Mouse (Mus musculus): ENCODE measurements around the gene Tmem120b.

Gene Tmem120b

GRCm38 (mm10) chr5:123130030-123130813, 62.0 kb downstream of the Tmem120b start:
- no peak for DNase-seq

- DNase-seq = no peak
These were observed 62.6 kb downstream of the Tmem120b start for GRCm38 (mm10) chr5:123130814-123131148.

DNA sequence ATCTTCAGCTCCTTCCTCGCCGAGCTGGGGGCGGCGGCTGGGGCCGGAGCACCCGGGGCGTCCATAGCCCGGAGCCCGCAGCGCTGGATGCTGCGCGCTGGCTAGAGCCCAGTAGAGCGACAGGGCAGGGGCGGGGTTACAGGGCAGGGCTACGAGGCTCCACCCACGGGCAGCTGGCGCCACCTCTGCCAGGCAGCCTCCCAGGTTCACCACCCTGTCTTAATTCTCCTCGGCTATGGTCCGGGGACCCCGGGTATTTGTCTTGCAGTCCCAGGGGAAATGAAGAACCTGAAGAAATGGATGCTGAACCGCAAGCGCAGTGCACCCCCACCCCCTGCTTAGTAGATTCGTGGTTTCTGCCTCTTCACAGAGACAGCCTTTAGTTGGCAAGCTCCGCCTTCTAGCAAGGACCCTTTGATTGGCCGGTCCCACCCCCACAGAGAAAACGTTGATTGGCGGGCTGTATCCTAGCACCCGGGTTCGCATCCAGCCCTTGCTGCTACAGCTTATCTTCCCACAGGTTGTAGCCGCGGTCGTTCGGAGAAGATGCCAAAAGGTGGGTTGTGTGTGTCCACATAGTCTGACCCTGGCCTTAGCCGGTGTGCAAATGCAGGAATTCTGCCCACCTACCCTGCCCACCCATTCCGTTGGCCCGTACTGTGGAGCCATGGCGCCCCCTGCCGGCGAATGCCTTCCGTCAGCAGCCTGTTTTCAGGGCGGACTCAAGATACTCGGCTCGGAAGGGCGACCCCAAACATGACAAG, 64.3 kb downstream of the Tmem120b start, which contains the start of gene Rhof:
TSS of gene Rhof (minus strand) at position 385 of the 764 bp plus-strand sequence.
- DNase-seq = peak; percentile 91

GRCm38 (mm10) chr5:123133083-123133783, 65.0 kb downstream of the Tmem120b start:
- DNase-seq = peak; percentile 93

DNA sequence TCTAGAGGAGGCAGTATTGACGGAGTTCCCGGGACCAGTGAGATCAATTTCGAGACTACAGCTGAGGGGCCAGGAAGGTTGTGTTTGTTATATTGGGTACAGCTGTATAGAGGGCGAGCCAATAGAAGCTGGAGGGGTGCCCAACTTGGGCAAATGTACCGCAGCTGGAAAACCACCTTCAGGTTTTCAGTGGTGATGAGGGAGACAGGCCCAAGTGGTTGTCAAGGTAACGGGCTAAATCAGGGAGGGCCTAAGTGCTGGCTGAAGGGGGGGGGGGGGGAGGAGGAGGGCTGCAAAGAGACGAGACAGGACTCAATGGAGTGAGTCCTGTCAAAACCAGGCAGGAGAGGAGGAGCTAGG, 65.5 kb downstream of the Tmem120b start:
- DNase-seq = no peak

GRCm38 (mm10) chr5:123134186-123134874, 66.1 kb downstream of the Tmem120b start:
- DNase-seq = no peak

DNA sequence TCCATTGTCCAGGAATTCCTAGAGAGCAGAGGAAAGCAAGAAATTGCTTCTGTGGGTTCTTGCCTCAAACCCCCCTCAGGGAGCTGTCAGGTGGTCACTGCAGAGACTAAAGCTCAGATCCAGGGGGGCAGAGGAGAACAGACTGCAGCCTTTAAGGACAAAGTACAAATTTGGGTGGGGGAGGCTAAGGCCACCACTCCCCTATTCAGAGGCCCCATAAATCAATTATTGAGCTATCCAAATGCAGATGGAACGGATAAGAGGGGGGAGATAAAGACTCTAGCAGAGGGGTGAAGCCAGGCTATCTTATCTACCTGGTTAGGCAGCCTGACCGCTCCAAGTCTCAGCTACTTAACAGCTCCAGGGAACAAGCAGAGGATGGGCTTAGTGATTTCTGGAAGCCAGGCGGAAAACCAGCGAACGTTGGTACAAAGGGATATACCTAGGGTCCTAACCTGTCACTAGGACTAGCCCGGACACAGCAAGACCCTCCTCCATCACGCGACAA, 66.7 kb downstream of the Tmem120b start:
- DNase-seq = no peak

- DNase-seq = peak; percentile 55
These were observed 67.5 kb downstream of the Tmem120b start for GRCm38 (mm10) chr5:123135471-123136360.

DNA sequence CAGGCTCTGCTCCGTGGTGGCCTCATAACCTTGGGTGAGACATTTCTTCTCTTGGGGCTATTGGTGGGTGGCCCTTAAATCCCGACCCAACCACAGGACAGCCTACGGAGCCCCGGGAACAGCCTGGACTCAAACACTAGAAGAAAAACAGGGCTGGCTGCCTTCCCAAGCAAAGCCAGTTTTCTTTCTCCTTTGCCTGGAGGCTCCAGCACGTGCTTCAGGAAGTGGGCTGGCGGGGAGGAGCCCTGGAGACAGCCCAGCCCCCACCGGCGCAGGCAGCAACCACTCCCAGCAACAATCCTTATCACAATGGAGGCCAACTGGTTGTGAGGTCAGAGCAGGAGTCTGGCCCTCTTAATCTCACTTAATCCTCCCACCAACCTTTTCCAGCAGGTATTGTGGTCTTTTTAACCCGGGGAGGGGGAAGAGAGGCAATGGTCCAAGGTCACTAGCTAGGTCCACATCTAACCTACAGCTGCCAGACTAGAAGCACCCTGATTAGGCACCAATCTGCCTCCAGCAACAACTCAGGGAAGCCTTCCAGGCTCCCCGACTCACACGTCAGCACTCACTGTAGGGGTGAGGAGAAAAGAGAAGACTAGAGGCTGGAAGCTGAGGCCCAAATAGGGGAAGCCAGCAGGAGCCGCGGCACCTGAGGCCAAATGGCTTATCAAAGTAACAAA, 68.3 kb downstream of the Tmem120b start:
- DNase-seq = peak; percentile 79

DNA sequence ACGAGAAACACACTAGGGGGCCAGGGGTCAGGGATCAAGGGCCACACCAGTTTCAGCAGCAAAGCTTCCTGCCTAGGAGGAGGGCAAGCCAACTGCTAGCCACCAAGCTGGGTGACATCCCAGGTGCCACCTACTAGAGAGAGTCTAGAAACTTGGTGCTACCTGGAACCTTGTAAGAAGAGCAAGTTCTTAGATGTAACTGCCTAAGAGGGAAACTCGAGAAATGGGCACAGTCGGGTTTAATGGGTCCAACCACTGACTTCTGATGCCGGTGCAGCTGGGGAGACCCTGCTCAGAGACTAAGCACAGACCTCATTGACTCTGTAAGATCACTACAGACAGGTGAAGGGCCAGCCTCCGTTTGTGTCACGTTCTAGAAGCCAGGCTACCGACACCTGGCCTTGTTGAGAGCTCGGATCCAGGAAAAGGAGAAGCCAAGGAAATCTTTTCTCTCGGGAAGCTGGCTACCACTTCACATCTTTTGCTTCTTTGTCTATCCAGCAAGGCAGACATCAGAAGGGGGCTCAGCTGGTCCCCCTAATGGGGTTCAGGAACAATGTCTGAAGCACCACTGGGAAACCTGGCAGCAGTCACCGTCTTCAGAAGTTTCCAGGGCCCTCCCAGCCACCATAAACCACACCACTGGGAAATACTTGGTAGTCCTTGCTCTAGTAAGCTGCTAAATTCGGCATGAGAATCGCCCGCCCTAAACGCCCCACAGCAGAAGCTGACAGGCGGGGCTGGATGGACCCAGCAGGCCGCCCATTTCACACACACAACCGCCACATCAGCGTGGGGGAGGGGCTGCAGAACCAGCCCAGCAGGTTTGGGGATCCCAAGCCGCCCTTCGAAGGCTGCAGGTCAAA, 69.1 kb downstream of the Tmem120b start:
- DNase-seq = peak; percentile 69

DNA sequence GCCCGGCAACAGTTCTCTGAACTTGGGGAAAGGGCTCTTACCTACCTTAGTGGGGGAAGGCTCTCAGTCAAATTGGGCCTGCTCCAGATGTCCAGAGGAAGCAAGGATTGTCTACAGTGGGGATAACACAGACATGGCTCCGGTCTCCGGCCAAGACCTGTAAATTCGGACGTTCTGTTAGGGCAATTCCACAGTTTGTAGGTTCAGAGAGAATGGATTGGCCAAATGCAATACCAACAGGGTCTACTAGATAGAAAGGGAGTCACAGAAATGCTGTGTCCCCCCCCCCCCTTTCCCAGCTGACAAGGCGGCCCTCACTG, 69.7 kb downstream of the Tmem120b start:
- DNase-seq = no peak

DNA sequence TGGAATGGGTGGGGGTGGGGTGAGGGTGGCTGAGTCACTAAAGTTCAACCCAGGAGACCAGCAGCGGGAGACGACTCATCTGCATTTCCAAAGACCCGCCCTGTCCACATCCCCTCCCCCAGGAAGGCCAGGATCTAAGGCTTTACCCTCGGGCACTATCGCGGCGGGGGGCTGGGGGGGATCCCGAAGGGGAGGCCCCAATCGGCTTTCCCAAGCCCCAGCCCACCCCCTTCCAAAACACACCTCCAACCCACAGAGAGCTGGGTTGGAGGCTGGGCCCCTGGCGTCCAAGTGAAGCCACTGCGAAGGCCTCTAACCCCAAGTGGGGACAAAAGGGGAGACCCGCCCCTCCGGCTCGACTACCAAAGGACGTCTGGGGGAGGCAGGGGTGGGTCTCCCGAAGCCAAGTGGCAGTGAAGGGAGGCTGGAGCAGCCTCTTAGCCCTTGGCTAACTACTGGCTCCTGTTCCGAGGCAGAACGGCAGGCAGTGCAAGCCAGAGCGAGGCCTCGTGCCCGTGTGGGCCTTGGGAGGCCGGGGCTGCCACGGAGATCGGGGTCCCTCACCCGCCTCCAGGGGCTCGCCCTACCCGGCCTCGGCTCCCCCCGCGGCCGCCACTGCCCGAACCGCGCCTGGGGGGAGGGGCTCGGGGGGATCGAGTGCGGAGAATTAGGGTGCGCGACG, 70.2 kb downstream of the Tmem120b start:
- peak; percentile 66 for DNase-seq

GRCm38 (mm10) chr5:123138953-123139721, 70.9 kb downstream of the Tmem120b start:
- DNase-seq = peak; percentile 81

- peak; percentile 43 for DNase-seq
These were observed 71.8 kb downstream of the Tmem120b start for GRCm38 (mm10) chr5:123139722-123140627.

DNA sequence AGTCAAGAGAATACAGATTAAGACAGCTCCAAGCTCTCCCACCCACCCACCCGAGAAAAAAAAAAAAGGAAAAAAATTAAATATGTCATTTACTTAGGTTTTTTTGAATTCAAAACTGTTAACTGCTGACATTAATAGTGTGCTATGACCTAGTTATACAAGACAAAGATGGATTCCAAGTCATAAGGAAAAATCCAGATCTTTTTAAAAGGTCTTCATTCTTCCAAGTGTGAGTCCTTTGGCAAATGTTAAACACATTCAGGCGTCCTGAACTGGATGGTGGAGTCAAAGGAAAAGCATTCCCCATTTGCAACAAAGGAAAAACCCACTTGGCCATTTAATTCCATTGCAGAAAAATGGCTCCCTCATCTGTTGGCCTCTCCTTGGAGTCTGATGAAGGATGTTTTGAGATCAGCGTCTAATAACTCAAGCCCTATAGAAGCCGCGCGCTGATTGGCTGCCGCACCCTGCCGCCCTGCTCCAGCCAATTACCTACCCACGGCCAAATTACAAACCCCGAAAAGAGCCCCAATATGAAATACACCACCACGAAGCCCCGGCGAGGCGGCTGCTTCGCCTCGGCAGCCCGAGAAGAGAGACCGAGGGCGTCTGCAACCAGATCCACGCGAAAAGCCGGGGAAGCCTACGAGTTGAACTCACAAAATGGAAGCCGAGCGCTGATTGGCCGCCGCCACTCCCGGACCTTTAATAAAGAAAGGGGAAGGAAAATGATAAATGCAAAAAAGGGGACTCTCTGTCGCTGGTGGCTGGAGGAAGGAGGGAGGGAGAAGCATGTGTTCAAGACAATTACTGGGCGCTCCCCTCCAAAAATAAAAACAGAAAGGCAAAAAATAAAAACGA, 72.7 kb downstream of the Tmem120b start:
- peak; percentile 87 for DNase-seq

- DNase-seq = peak; percentile 73
These were observed 73.4 kb downstream of the Tmem120b start for GRCm38 (mm10) chr5:123141555-123142160.

Data from thymus, postnatal 14 days (tissue).